Mouse (Mus musculus) pancreas, adult 10 weeks (tissue): ENCODE measurements around the gene 2610028H24Rik. TPM values are rescaled to one million over a fixed set of nuclear protein-coding genes. Genes with fewer than 3 reads are reported as not detected.

Experiments
- polyA plus RNA-seq: library from polyadenylated mRNA; stranded (reverse); fragments of 350-450 nt; fragmentation: Illumina TruSeq; extraction: RNeasy Lipid Tissue Mini Kit (QIAGEN cat#74804); gene quantifications from one replicate; pipeline ENCODE4 v1.2.3, GENCODE M21; 2015; ENCODE audit warnings: low read depth, low replicate concordance; ENCODE audit not compliant: insufficient read depth

The 2610028H24Rik gene
- not detected for polyA plus RNA-seq

GRCm38 (mm10) chr10:76448851-76449250 is at the start of gene 2610028H24Rik:
2610028H24Rik (plus strand) TSS chr10:76449081.

GRCm38 (mm10) chr10:76440281-76440680 is 8.6 kb upstream of the 2610028H24Rik start, which contains the start of gene AC141477.1:
AC141477.1 (minus strand) TSS chr10:76440444.

GRCm38 (mm10) chr10:76442178-76443088 is 6.4 kb upstream of the 2610028H24Rik start, which contains the start of gene Pcnt:
Pcnt (minus strand) TSS chr10:76442786.

GRCm38 (mm10) chr10:76468203-76469162 is 19.6 kb downstream of the 2610028H24Rik start, which contains the start of the genes Mcm3ap and Ybey:
Mcm3ap (plus strand) TSS chr10:76468927.
Ybey (minus strand) TSS chr10:76469114.

Other genes starting within 250 kb of the 2610028H24Rik start
- gene Prmt2, start 211.2 kb upstream of the 2610028H24Rik start, polyA plus RNA-seq = 4.6 TPM
- gene S100b, start 195.2 kb upstream of the 2610028H24Rik start, polyA plus RNA-seq = 0.94 TPM
- 5.5 TPM for gene Dip2a, start 103.8 kb upstream of the 2610028H24Rik start, polyA plus RNA-seq
- gene AC141477.1, start 8.6 kb upstream of the 2610028H24Rik start, polyA plus RNA-seq = not detected
- gene Pcnt, start 6.3 kb upstream of the 2610028H24Rik start, polyA plus RNA-seq = 5.3 TPM
- 10.2 TPM for gene Mcm3ap, start 19.8 kb downstream of the 2610028H24Rik start, polyA plus RNA-seq
- gene Ybey, start 20.0 kb downstream of the 2610028H24Rik start, polyA plus RNA-seq = 0.85 TPM
- gene Lss, start 82.5 kb downstream of the 2610028H24Rik start, polyA plus RNA-seq = 2.4 TPM
- not detected for gene Spatc1l, start 113.2 kb downstream of the 2610028H24Rik start, polyA plus RNA-seq
- gene Ftcd, start 126.6 kb downstream of the 2610028H24Rik start, polyA plus RNA-seq = not detected
- 28.1 TPM for gene Col6a2, start 174.5 kb downstream of the 2610028H24Rik start, polyA plus RNA-seq